Mouse (Mus musculus): ENCODE data around the gene Ap3m1. TPM values are rescaled to one million over a fixed set of nuclear protein-coding genes. Genes with fewer than 3 reads are reported as not detected.

Gene Ap3m1
- polyA plus RNA-seq, 1 experiment from 2014 or later: 28.6 TPM

GRCm38 (mm10) chr14:20993067-20993691, 59.1 kb downstream of the Ap3m1 start:
- peak; percentile 45 for DNase-seq
- no peak overlapping the region for H3K4me3 ChIP-seq (ENCODE audit: low read depth, low read length)
- 46% methylated on average over 3 of the region's 3 CpGs for WGBS (ENCODE audit: insufficient replicate concordance)

GRCm38 (mm10) chr14:20991492-20991891, 60.8 kb downstream of the Ap3m1 start:
- Histone ChIP-seq H3K4me1 (ENCODE audit: insufficient read depth) (no peaks in the 10 kb centered on the region; the same call in 1 of the 2 replicates), H3K27me3 (ENCODE audit: insufficient read depth, low read length) (no peaks in the 10 kb centered on the region), H3K4me2 (ENCODE audit: low read depth, low read length) (no peak overlapping the region), H3K36me3 (replicated peaks; ENCODE audit: insufficient read depth, low read length) (peaks cover 12% of the 10 kb centered on the region), H3K4me3 (ENCODE audit: low read depth, low read length) (no peak overlapping the region), H3K9ac (replicated peaks) (no peak overlapping the region), H3K9me3 (ENCODE audit: low read length) (no peaks in the 10 kb centered on the region), H3K27ac (ENCODE audit: low read depth) (no peak overlapping the region)
- ATAC-seq (no peak), DNase-seq (no peak)
- TF ChIP-seq CTCF (IDR thresholded peaks at IDR 0.05; ENCODE audit: low read depth) (no peak), EP300 (IDR thresholded peaks at IDR 0.05; ENCODE audit: low read depth) (no peak)
- 75% methylated on average over 1 of the region's 1 CpGs for WGBS (ENCODE audit: insufficient replicate concordance)

More at GRCm38 (mm10) chr14:20993067-20993691, 59.1 kb downstream of the Ap3m1 start:
- ATAC-seq: 0 out of 2 replicates have a peak, but pooled peaks have one; percentile 55
- Histone ChIP-seq H3K36me3 (replicated peaks; ENCODE audit: insufficient read depth, low read length) (peaks cover 10% of the 10 kb centered on the region), H3K27me3 (ENCODE audit: insufficient read depth, low read length) (no peaks in the 10 kb centered on the region), H3K4me1 (ENCODE audit: insufficient read depth) (no peaks in the 10 kb centered on the region; the same call in 1 of the 2 replicates), H3K9me3 (ENCODE audit: low read length) (no peaks in the 10 kb centered on the region), H3K9ac (replicated peaks) (no peak overlapping the region), H3K27ac (ENCODE audit: low read depth) (no peak overlapping the region), H3K4me2 (ENCODE audit: low read depth, low read length) (no peak overlapping the region)
- no peak for TF ChIP-seq EP300 (IDR thresholded peaks at IDR 0.05; ENCODE audit: low read depth)
- peak; percentile 83 for TF ChIP-seq CTCF (IDR thresholded peaks at IDR 0.05; ENCODE audit: low read depth)

- TF ChIP-seq EP300 (IDR thresholded peaks at IDR 0.05; ENCODE audit: low read depth) (0 out of 2 replicates have a peak, but pooled peaks have one; percentile 22), CTCF (IDR thresholded peaks at IDR 0.05; ENCODE audit: low read depth) (no peak)
- no peak for DNase-seq
Observed at GRCm38 (mm10) chr14:20985482-20985881, 66.8 kb downstream of the Ap3m1 start.

GRCm38 (mm10) chr14:20983832-20984231, 68.5 kb downstream of the Ap3m1 start:
- ATAC-seq (no peak), DNase-seq (no peak)
- Histone ChIP-seq H3K4me3 (ENCODE audit: low read depth, low read length) (no peak overlapping the region), H3K9ac (replicated peaks) (no peak overlapping the region), H3K4me2 (ENCODE audit: low read depth, low read length) (no peak overlapping the region), H3K9me3 (ENCODE audit: low read length) (no peaks in the 10 kb centered on the region), H3K27ac (ENCODE audit: low read depth) (no peak overlapping the region), H3K36me3 (replicated peaks; ENCODE audit: insufficient read depth, low read length) (peaks cover 26% of the 10 kb centered on the region), H3K4me1 (ENCODE audit: insufficient read depth) (no peaks in the 10 kb centered on the region), H3K27me3 (ENCODE audit: insufficient read depth, low read length) (no peaks in the 10 kb centered on the region)
- 77% methylated on average over 2 of the region's 2 CpGs for WGBS (ENCODE audit: insufficient replicate concordance)
- TF ChIP-seq CTCF (IDR thresholded peaks at IDR 0.05; ENCODE audit: low read depth) (no peak), EP300 (IDR thresholded peaks at IDR 0.05; ENCODE audit: low read depth) (no peak)

More at GRCm38 (mm10) chr14:20985482-20985881, 66.8 kb downstream of the Ap3m1 start:
- 44% methylated on average over 3 of the region's 3 CpGs for WGBS (ENCODE audit: insufficient replicate concordance)
- no peak for ATAC-seq
- Histone ChIP-seq H3K36me3 (replicated peaks; ENCODE audit: insufficient read depth, low read length) (peaks cover 26% of the 10 kb centered on the region), H3K9ac (replicated peaks) (no peak overlapping the region), H3K27me3 (ENCODE audit: insufficient read depth, low read length) (no peaks in the 10 kb centered on the region), H3K4me1 (ENCODE audit: insufficient read depth) (no peaks in the 10 kb centered on the region), H3K4me2 (ENCODE audit: low read depth, low read length) (no peak overlapping the region), H3K9me3 (ENCODE audit: low read length) (no peaks in the 10 kb centered on the region), H3K27ac (ENCODE audit: low read depth) (no peak overlapping the region), H3K4me3 (ENCODE audit: low read depth, low read length) (no peak overlapping the region)

Other genes starting within 250 kb of the Ap3m1 start
- 0.83 and 0.84 TPM in 2 replicates for gene Plau, start 215.8 kb downstream of the Ap3m1 start, polyA plus RNA-seq (2015; fragmentation: Nextera tagmentation; extraction: Ambion mirVana)
- gene Vcl, start 123.1 kb downstream of the Ap3m1 start, polyA plus RNA-seq (2015; fragmentation: Nextera tagmentation; extraction: Ambion mirVana): 9.3 and 11.6 TPM in 2 replicates
- gene Adk, start 66 bp upstream of the Ap3m1 start, polyA plus RNA-seq (2015; fragmentation: Nextera tagmentation; extraction: Ambion mirVana): 467 and 475 TPM in 2 replicates

All from liver, postnatal 0 days (tissue).